Mouse (Mus musculus) embryo, embryonic 10.5 days (tissue): ENCODE results near the gene Klhdc8a.

Experiments
- DNase-seq: peaks from one replicate; pipeline ENCODE4 v3.0.0-alpha.2; 2015; ENCODE audit warnings: low spot score

Klhdc8a gene

DNA sequence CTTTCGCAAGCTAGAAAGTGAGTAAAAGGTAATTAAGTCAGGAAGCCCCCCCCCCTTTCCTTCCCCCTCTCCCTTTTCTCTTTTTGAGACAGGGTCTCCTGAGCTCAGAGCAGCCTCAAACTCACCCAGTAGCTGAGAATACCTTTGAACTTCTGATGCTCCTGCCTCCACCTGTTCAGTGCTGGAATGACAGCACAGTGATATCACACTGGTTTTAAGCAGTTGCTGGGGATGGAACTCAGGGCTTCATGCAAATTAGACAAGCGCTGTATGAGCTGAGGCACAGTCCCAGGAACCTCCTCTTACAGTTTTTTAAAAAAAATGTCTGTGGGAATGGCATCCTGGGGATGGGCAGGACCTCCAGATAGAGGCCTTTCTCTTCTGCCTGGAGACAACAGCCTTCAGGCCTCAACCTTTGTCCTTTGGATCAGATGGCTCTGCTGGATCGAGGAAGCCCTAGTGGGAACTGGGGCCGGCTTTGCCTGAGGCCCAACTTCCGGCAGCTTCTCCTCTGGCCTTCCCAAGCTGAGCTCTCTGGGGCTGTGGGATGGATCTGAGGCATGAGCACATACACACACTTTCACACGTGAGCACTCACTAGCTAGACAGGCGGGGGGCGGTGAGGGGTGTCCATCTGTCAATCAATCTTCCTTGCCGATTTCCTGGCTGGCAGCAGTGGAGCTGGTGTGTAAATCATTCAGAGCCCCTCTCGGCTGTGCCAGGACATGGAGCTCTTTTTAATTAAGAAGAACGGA is 7.3 kb upstream of the Klhdc8a start:
- DNase-seq: peak; percentile 54

DNA sequence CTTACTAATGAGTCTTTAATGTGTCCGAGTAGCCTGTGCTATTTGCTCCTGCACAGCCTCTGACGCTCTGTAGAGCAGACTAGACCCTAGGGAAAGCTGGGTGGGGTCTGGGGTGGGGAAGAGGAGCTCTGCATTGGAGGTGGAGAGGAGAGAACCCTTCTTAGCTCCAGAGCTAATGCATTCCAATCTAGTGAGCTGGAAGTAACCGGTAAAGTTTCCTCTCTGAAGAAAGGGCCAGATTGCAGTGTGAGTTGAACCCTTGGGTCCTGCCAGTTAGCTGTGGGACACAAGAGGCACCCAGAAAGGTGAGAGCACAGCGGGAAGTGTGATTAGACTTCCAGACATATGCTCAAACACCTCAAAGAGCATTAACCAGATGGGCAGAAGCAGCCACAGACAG is 6.7 kb upstream of the Klhdc8a start:
- DNase-seq: no peak

DNA sequence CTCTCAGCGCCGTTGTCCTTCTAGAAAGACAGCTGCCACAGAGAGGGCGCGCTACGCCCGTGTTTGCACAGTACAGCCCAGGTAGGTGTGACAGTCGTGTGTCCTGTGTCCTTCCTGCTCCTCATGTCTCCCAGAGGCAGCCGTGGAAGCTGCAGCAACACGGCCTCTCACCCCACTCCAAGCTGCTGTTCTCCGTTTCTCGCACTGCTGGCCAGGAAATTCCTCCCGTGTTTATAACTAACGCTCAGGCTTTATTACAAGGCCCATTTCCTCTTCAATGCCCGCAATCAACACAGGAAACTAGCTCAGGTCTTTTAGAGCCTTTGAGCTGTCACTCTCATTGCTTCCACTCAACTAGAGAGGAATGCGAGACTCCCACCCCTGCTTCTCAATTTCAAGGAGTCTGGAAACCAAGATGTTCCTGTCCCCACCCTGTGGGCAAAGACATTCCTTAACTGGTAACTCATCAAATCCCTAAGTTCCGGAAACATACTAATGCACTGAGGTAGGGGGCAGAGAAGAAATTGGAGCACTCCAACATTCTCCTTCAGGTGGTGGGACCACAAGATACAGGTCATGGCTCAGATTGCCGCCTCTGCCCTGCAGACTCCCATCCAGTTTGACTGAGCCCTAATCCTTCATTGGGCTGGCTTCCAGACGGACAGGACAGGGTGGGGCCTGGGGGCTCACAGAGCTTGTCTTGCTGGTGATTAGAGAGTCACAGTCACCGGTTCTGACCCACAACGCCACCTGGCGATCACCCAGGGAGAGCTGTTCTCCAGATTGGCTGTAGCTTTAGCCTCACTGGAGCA is 5.9 kb upstream of the Klhdc8a start:
- peak; percentile 53 for DNase-seq

DNA sequence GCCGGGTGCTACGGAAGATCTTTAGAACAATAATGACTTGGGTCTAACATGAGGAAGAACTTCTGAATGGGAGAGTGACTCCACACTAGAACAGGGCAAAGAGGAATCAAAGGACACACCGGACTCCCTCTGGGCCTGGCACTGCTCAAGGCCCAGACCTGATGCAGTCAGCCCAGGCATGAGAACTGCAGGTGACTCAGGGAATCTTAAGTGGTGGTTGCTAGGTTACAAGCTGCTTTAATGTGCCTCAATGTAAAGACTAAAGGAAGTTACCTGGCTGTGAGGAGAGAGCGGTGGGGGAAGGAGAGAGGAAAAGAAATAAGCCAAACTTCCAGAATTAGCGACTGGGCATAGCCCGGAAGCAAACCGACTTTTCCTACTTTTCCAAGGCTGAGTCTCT is 2.9 kb upstream of the Klhdc8a start:
- no peak for DNase-seq

DNA sequence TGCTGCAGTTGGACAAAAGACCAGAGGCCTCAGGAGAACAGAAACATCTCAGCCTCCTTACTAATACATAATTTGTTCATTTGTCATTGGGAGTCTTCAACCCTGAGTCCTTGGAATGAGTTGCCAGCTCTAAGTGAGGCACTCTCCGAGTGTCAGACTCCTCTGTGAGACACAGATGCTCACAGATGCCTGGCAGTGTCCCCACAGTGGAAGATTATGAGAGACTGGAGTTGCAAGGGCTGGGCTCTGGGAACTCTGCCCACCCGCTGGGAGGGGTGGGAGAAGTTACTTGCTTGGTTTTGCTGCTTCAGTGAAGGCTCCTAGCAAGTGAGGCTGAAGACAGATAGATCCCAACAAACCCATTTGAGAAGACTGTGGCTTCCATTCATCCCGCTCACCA is 2.4 kb upstream of the Klhdc8a start:
- no peak for DNase-seq

DNA sequence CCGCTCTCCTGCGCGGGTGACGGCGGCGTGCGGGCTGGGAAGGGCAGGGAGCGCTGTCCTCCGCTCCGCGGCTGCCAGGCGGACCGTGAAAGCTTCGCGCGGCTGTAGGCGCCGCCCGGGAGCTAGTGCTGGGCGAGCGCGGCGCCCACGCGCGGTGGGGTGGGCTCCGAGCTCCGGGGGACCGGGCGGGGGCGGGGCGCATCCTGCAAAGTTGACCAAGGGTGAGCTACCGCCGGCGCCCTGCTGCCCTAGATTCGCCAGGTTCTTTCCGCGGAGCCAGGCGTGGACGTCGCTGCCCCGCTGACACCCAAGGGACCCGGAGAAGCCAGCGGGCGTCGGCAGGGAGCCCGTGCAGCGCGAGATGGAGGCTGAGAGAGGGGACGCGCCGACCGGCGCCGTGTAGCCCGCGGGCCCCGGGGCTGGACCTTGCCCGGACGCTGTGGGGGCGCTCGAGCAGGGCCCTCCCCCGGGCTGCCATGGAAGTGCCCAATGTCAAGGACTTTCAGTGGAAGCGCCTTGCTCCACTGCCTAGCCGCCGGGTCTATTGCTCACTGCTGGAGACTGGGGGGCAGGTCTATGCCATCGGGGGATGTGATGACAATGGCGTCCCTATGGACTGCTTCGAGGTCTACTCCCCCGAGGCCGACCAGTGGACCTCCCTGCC is 507 bp downstream of the Klhdc8a start:
- DNase-seq: no peak

DNA sequence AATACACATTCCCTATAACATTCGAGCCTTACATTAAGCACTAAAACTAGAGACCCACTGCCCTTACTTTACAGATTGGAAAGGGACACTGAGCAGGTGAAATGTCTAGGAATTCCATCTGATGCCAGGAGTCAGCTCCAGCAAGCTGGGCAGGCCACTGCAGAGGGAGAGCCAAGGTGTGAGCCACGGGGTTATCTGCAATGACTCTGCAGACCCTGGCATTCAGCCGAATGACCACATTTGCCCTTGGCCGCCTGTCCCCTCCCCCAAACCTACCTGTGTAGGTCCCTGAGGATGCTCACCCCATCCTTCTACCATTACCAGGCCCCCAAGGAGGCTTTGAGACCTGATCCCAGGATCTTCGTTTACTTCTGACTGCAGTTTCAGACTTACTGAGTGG is 1.3 kb downstream of the Klhdc8a start:
- DNase-seq: no peak

DNA sequence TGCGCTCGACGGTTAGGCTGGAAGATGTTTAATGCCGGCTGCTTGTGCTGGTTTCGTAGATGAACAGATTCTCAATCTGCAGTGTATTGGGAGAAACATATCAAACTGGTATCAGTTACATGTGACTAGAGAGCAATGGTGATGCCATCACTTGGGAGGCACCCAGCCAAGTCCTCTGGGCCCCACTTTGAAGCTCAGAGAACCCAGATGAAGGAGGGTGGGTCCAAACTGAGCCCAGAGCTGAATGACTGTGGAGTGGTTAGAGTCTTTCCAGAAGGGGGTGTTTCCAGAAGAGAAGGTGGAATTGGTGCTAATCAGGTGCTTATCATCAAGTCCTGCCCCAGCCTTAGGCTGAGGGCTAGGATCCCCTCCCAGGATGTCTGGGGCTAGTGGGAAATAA is 2.8 kb downstream of the Klhdc8a start:
- no peak for DNase-seq

DNA sequence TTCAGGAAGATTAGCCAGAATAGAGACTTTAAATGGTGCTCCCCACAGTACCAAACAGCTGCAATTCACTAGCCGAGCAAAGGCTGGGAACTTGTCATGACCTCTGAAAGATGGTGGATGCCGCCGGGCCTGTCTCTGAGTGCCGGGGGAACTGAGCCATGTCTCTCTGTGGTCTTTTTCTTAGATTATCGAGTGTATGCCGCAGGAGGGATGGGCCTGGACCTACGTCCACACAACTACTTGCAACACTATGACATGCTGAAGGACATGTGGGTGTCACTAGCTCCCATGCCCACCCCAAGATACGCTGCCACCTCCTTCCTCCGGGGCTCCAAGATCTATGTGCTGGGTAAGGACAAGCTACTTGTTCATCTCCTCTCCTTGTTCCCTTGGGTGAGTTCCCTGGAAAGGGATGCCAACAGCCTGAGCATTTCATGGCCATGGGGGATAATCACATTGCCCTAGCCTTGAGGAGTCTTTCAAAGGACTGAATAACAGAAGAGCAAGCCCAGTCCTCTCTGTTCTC is 4.0 kb downstream of the Klhdc8a start:
- no peak for DNase-seq

DNA sequence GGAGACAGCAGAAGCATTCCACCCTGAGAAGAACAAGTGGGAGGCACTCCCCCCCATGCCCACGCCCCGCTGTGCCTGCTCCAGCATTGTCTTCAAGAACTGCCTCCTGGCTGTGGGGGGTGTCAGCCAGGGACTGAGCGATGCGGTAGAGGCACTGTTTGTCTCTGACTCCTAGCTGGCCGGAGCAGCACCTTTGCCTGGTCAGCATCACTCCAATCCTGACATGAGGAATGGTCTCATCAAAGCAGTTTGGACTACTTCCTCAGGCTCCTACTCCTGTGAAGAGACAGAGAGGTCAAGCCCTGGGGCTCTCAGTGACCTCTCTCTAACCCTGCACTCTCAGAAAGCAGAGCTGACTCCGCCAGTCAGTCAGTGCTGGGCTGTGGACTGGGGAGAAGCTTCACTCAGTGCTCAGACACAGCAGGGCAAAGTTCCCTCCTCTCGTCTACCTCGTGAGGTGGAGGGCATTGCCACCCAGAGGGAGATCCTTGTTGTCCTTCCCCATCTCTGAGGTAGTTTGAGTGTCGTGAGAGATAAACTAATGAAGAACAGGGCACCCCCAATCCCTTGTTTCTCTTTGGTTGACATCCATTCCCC is 6.3 kb downstream of the Klhdc8a start:
- peak; percentile 57 for DNase-seq

DNA sequence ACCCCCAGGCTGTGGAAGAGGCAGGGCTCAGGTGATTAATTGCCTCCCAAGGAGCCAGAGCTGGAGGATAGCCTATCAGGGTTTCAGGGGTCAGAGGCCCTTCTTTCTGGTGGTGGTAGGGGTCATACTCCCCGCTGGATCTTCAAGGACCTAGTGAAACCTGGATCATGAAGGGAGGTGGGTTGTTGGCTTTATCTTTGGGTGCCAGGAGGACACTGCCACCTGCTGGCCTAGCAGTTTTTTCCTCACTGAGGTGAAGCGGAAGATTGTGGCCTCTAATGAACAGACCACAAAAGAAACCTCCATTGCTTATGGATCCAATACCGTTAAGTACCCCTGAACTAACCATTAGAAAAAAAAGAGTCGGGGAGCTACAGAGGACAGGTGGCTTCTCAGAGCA is 7.7 kb downstream of the Klhdc8a start:
- peak; percentile 64 for DNase-seq

DNA sequence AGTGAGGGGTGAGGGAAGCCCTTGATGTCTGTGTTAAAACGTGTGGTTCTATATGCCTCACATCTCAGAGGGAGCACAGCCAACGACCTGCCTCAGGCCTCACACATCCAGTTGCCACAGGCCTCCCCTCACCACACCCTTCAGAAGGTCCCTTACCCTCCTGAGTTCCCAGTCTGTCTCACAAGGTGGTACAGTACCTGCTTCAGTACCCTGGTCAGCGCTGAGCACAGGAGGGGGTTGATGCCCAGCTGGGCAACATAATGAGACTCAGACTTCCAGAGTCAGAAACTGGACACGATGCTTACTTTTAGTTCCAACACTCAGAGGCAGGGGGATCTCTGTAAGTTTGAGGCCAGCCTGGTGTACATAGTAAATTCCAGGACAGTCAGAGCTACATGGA is 8.4 kb downstream of the Klhdc8a start:
- DNase-seq: no peak

DNA sequence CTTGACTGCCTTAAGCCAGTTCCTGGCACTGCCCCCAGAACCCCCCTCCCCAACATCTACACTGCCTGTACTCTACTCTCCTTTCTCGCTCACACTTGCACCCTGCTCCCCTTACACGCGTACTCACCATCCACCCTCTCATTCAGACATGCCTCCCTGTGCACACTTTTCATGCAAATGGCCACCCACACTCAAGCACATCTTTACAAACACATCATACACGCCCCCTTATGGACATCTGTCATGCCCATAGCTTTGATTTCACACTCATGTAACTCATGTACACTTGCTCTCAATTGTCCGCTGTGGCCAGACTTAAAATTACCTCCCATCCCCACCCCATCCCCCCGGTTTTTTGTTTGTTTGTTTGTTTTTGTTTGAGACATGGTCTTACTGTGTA is 9.5 kb downstream of the Klhdc8a start:
- DNase-seq: no peak

DNA sequence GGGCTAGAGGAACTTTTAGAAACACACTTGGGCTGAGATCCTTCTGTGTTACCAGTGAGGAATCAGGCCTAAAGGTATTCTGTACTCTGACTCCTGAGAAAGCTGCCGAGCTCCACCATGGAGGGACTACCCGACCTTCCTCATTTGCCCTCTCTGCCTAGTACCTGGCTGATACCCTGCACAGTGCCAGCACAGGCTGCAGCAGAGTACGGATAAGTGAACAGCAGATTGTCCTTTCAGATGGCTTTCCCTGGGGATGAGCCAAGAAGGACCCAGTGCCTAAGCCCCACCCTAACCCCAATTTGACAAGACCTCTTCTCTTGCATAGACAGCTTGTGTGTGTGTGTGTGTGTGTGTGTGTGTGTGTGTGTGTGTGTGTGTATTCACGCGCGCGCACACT is 10.2 kb downstream of the Klhdc8a start:
- no peak for DNase-seq

DNA sequence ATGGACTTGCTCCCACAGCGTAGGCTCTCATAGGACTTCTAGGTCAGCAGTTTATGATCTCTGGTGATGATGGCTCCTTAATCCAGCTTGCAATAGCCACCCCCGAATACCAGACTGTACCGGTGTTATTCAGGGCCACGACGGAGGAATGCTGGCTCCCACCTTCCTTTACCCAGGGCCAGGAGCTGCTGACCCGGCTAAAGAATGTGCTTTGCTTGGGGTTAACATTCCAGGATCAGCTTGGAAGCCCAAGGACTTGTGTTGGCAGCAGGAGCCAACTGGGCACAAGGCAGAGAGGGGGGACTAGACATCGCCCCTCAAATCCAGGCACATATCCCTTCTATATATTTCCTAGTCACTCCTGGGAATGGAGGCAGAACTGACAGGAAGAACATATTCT is 12.3 kb downstream of the Klhdc8a start:
- DNase-seq: no peak

DNA sequence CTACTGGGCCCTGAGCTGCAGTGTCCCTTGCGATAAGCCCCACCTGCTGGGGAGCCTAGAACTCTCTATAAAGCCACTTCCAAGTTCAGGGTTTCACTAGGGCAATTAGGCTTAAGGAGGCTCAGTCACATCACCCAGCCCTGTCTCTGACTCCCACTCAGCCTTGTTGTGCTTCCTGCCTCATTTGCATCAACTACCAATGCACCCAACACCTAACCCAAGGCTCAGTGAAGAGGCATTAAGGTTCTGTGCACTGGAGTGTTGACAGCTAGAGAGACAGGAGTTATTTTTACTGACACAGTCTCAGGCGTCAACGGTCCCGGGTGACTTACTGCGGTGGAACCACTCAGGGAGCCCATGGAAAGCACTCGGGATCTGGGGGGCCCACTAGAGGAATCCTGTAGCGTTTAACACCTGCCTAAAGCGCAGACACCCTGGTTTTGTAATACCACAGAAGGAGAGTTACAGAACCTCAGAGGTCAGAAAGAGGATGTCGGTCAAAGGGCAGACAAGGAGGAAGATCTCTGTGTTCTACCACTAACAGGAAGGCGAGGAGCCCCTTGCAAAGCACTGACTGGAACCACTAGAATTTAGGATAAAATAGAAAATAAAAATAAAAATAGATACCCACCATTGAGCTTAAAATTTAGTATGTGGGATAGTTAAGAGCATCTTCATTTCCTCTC is 12.9 kb downstream of the Klhdc8a start:
- no peak for DNase-seq

DNA sequence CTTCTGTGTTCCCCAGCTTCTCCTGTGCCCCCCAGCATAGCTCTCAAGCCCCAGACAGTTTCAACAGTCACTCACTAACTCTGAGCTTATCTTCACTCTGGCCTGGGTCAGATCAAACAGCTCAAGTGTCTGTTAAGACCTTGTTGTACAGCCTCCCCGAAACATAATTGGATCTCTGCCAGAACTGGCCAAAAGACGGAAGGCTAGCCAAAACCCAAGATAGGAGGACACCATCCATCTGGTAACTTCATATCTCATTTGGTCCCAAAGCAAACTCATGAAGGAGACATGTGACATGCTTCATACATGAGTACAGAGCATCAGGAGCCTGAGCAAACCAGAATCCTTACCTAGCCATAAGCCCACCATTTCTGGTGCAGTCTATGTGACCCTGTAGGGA is 13.6 kb downstream of the Klhdc8a start:
- no peak for DNase-seq

DNA sequence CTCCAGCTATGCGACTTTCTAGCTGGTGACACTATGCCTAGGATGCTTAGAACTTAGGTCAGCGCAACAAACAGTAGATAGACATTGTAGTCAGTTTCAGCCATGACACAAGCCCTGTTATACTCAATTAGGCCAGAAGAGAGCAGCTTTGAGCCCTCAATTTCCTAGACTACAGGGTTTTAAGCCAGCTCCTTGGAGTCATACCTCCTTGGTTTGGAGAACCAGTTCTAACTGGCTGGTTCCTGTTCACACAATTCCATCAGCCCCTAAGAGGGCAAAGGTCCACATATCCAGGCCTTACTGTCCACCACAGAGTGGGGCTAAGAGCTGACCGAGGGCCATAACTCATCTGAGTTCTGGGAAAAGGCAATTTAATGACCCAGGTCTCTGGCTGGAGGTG is 14.3 kb downstream of the Klhdc8a start:
- DNase-seq: peak; percentile 90

DNA sequence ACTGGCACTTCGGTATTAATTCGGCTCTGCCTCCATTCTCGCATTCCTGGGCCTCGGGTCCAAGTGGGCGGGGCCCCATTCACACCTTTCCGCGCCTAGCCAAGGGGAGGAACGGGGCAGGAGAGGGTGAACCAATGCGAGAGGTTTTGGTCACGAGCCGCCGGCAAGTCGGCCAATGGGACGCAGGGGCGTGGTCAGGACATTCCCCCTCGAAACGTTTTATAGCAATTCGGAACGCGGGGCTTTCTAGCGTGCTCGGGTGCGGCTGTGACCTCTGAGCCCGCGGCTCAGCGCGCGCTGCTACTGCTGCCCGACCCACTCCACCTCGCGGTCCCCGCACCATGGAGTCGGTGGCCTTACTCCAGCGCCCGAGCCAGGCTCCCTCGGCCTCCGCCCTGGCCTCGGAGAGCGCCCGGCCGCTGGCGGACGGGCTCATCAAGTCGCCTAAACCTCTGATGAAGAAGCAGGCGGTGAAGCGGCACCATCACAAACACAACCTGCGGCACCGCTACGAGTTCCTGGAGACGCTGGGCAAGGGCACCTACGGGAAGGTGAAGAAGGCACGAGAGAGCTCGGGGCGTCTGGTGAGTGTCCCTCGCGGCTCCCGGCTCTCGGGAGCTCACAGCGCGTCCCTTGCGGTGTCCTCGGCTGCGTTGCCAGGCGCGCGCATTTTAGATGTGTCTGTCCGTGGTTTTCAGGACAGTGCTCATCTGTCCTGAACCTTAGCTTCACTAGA is 17.6 kb downstream of the Klhdc8a start, which contains the start of gene Nuak2:
Gene Nuak2, plus strand, starts transcription at position 238 of the 736 bp plus-strand sequence.
- DNase-seq: peak; percentile 96

DNA sequence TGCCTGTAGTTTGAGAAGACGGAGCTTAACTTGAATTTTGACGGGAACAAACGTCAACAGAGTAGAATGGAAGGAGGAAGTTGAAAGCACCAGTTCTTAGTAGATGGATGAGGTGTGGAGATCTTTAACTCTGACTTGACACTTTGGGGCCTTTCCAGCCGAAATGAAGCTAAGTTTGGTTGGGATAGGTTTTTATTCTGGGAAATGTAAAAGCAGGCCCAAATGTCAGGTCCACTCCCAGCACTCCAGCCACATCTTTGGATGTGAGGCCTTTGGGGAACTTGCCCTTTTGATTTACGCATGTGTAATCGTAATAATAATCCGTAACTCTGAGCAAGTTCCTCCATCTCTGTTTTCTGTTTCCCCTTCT is 18.2 kb downstream of the Klhdc8a start:
- DNase-seq: no peak

DNA sequence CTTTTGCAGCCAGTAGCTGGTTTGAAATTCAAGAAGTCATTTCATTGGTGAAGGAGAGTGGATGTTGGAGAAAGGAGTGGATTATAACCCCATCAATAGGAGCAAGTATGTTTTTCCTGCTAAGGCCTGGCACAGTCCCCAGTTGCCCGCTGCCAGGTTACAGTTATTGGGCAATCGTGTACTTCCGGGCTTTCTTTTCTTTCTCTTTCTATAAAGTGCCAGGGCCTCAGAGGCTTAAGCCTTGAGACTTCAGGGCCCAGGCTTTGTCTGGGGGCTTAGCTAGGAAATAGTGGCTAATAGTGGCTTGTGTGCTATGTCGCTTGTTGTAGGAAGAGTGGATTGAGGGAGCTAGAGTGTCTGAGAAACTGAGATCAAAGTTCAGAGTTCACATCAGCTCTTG is 19.0 kb downstream of the Klhdc8a start:
- DNase-seq: no peak
